Mouse (Mus musculus) embryonic facial prominence, embryonic 11.5 days (tissue): ENCODE data around the gene Nav3. TPM values are rescaled to one million over a fixed set of nuclear protein-coding genes. Genes with fewer than 3 reads are reported as not detected.

Experiments
- ATAC-seq: fragments of 200-750 bp; cut with Nextera tagmentation; replicated peaks from 2 replicates; pipeline ENCODE4 v1.8.0; 2017; ENCODE audit warnings: low read depth; ENCODE audit not compliant: insufficient number of reproducible peaks, low FRiP score, low TSS enrichment
- DNase-seq: peaks from one replicate; pipeline ENCODE4 v3.0.0-alpha.2; 2015; ENCODE audit warnings: low spot score
- H3K27ac ChIP-seq: fragments of 300-500 bp; sonication (generic); replicated peaks from 2 replicates; pipeline ENCODE4 v1.5.1; 2014; ENCODE audit warnings: mild to moderate bottlenecking, low read depth, low read length, control low read depth
- H3K27me3 ChIP-seq: fragments of 300-500 bp; sonication (generic); 2 replicates; pipeline ENCODE4 v1.6.1; 2014; ENCODE audit warnings: mild to moderate bottlenecking, low read length, moderate library complexity, mixed read lengths; ENCODE audit not compliant: control insufficient read depth, insufficient read depth
- H3K36me3 ChIP-seq: fragments of 300-500 bp; sonication (generic); replicated peaks from 2 replicates; pipeline ENCODE4 v1.6.1; 2014; ENCODE audit warnings: low read depth, mild to moderate bottlenecking, low read length, moderate library complexity, mixed read lengths; ENCODE audit not compliant: control insufficient read depth, insufficient read depth
- H3K4me1 ChIP-seq: fragments of 300-500 bp; sonication (generic); 2 replicates; pipeline ENCODE4 v1.6.1; 2014; ENCODE audit warnings: low read length, mixed read lengths; ENCODE audit not compliant: control insufficient read depth, insufficient read depth
- H3K4me2 ChIP-seq: fragments of 300-500 bp; sonication (generic); 2 replicates; pipeline ENCODE4 v1.6.1; 2014; ENCODE audit warnings: low read depth, mild to moderate bottlenecking, control low read depth, low read length, moderate library complexity
- H3K4me3 ChIP-seq: fragments of 300-500 bp; sonication (generic); 2 replicates; pipeline ENCODE4 v1.5.1; 2014; ENCODE audit warnings: low read depth, low read length, control low read depth
- H3K9ac ChIP-seq: fragments of 300-500 bp; sonication (generic); replicated peaks from 2 replicates; pipeline ENCODE4 v1.6.1; 2014; ENCODE audit warnings: mild to moderate bottlenecking, control low read depth, low read length
- H3K9me3 ChIP-seq: fragments of 300-500 bp; sonication (generic); replicated peaks from 2 replicates; pipeline ENCODE4 v1.6.1; 2016; ENCODE audit warnings: mild to moderate bottlenecking, low read length, inconsistent platforms, mixed read lengths; ENCODE audit not compliant: control insufficient read depth
- WGBS: fragments of 180-500 bp; shearing (Covaris S2); extraction: QIAGEN DNeasy Blood & Tissue Kit; methylation state at CpG from one replicate; pipeline ENCODE4 v1.1.7; 2014; 5-methylcytosine and 5-hydroxymethylcytosine counted together
- polyA plus RNA-seq: library from polyadenylated mRNA; unstranded; fragments of >200 nt; fragmentation: Nextera tagmentation; extraction: Ambion mirVana; gene quantifications from 2 replicates; pipeline ENCODE4 v1.2.1, GENCODE M21; 2014

The Nav3 gene
- polyA plus RNA-seq: 2.8 and 3.2 TPM in 2 replicates

DNA sequence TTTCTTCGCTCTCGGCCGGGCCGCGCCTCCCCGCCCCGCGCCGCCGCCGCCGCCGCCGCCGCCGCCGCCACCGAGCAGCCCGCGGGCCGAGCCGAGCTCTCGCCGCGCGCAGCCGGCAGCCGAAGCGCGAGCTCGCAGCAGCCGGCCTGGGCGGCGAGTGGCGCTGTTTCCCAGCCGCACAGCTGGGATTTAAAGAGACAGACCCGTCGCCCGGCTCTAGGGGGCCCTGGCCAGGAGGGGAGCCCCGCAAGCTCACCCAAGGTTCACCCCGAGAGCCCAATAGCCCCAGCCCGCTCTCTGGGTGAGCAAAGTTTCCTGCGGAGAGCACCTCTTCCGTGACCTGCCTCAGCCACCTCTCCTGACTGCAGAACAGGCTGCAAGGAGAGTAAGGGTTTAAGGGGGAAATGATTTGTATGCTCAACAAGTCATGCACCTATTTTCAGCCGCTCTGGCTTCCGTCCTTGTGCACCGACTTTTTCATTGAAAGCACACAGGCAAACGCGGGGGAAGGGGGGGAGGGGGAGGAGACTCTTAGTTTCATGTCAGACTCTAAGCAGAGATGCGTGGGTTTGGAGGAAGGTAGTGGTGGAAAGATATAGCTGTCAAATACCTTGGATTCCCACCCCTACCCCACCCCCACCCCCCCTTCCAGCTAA, at the start of gene Nav3:
Nav3 (minus strand) TSS at position 367 of the 656 bp plus-strand sequence.
- DNase-seq (peak; percentile 86), ATAC-seq (peak; percentile 89)
- no peaks in the 10 kb centered on the region for H3K36me3 ChIP-seq
- H3K9me3 ChIP-seq: no peaks in the 10 kb centered on the region
- H3K9ac ChIP-seq: peak within 1 kb of the TSS; percentile 68
- H3K27me3 ChIP-seq: peaks cover 9% of the 10 kb centered on the region
- peak within 1 kb of the TSS; percentile 87 for H3K4me2 ChIP-seq
- no peak within 1 kb of the TSS for H3K27ac ChIP-seq
- peak within 1 kb of the TSS; percentile 52 for H3K4me3 ChIP-seq
- H3K4me1 ChIP-seq: no peaks in the 10 kb centered on the region
- WGBS: 0% methylated on average over 24 of the region's 50 CpGs

DNA sequence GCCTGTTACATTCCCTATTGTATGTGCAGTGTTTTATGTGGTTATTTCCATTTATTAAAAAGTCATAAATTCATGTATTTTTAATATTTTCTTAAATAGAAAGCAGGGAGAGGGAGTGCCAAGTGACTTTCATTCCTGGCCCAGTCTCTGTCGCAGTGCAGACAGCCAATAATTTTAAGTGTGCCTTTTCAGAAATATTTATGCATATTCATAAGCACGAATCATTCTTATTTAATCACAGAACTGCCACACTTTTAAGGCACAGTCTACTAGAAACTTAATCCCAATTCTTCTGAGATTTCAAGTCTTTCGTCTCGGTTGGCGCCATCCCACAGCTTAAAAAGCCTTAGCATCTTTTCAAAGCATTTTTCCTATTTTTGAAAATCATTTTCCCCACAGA, 29.3 kb upstream of the Nav3 start:
- Histone ChIP-seq H3K4me3 (no peak overlapping the region), H3K4me1 (no peaks in the 10 kb centered on the region), H3K9ac (no peak overlapping the region), H3K27ac (no peak overlapping the region), H3K36me3 (no peaks in the 10 kb centered on the region), H3K27me3 (no peaks in the 10 kb centered on the region), H3K4me2 (no peak overlapping the region), H3K9me3 (no peaks in the 10 kb centered on the region)
- WGBS: 88% methylated on average over 5 of the region's 5 CpGs
- ATAC-seq (no peak), DNase-seq (no peak)

DNA sequence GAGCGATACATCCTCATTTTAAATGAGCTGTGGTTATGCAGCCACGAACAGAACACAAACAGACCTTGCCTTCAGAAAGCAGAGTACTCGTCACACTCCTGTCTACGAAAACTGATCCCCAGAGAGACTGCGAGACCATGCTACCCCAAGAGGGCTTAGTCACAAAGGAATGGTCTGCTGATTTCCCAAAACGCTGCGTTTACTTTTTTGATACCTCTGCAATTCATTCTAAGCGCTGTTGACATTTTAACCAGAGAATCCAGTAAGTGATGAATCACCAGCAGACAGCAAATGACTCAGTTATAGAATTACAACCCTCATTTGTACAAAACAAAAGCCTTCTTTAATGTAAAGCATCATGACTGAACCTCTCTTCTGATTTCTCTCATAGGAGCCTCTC, 28.8 kb upstream of the Nav3 start:
- no peak for DNase-seq
- H3K36me3 ChIP-seq: no peaks in the 10 kb centered on the region
- H3K9me3 ChIP-seq: no peaks in the 10 kb centered on the region
- no peaks in the 10 kb centered on the region for H3K4me1 ChIP-seq
- no peak overlapping the region for H3K4me3 ChIP-seq
- H3K9ac ChIP-seq: no peak overlapping the region
- no peak for ATAC-seq
- no peak overlapping the region for H3K27ac ChIP-seq
- no peak overlapping the region for H3K4me2 ChIP-seq
- WGBS: 62% methylated on average over 8 of the region's 8 CpGs
- H3K27me3 ChIP-seq: no peaks in the 10 kb centered on the region

DNA sequence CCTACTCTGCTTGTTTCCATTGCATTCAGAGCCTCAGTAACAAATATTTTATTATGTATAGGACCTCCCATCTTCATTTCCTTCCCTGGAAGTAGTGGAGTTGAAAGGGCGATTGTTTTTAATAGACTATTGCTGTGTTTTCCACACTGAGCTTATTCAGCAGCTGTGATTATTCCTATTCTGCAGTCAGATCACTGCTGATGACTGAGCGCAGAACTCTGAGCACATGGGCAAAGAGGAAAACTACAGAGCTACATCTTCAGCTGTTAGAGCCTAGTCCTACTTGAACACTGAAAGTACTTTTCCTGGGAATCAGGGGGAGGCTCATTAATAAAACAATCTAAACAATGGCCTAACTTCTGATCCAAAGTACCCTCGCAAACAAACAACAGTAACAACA, 23.2 kb upstream of the Nav3 start:
- no peak overlapping the region for H3K4me3 ChIP-seq
- no peak overlapping the region for H3K4me2 ChIP-seq
- ATAC-seq (no peak), DNase-seq (no peak)
- H3K27ac ChIP-seq: no peak overlapping the region
- no peaks in the 10 kb centered on the region for H3K36me3 ChIP-seq
- no peaks in the 10 kb centered on the region for H3K4me1 ChIP-seq
- H3K9me3 ChIP-seq: no peaks in the 10 kb centered on the region
- H3K9ac ChIP-seq: no peak overlapping the region
- no peaks in the 10 kb centered on the region for H3K27me3 ChIP-seq
- 84% methylated on average over 3 of the region's 3 CpGs for WGBS

DNA sequence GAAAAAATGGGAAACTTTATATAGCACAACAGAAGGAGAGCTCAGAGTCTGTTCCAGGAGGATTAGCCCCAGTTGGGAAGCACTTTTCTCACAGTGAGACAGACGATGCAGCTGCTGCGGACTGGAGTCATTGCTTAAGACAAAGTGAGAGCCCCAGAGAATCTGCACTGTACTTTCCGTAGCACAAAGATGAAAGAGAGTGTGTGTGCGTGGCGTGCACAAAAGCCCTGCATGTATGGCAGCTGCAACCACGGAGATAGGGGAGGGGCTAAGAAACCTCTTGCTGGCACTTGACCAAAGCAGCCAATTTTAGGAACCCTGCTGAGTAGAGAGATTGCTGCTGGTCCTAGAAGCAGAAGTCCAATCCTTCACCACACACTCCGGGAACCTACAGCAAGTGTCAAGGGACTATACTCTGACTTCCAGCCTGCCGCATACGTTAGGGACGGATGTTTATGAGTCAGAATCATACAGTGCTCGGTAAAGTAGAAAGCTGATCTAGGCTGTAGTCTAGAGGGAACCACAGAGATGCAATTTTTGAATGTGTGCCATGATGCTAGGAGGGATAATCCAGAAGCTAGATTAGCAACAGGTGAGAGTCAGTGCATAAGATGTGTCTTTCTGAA, 21.8 kb upstream of the Nav3 start:
- WGBS: 72% methylated on average over 11 of the region's 11 CpGs
- DNase-seq: no peak

DNA sequence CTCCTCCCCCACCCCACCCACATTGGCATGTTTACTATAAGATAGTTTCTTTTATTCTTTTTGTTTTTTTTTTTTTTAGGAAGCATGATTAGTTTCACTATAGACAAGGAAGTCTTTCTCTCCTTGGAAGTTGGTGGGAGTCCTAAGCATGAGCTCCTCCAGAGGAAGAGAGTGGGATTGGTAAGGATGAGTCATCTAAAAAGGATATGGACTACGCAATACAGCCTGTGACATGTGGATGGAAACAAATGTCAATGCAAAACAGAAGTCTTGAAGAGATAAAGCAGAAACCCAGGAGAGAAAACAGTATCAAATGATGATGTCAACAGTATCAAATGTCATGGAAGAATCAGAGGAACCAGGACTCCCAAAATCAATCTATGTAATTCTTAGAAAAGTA, 18.1 kb upstream of the Nav3 start:
- Histone ChIP-seq H3K9ac (no peak overlapping the region), H3K27ac (no peak overlapping the region), H3K4me3 (no peak overlapping the region), H3K36me3 (no peaks in the 10 kb centered on the region), H3K4me2 (no peak overlapping the region), H3K4me1 (no peaks in the 10 kb centered on the region), H3K27me3 (no peaks in the 10 kb centered on the region), H3K9me3 (no peaks in the 10 kb centered on the region)
- ATAC-seq (no peak), DNase-seq (no peak)
- WGBS: 72% methylated on average over 1 of the region's 1 CpGs

More for the DNA sequence above, 21.8 kb upstream of the Nav3 start:
- Histone ChIP-seq H3K9me3 (no peaks in the 10 kb centered on the region), H3K27ac (no peak overlapping the region), H3K4me2 (no peak overlapping the region), H3K9ac (no peak overlapping the region), H3K4me3 (no peak overlapping the region), H3K27me3 (no peaks in the 10 kb centered on the region), H3K36me3 (no peaks in the 10 kb centered on the region), H3K4me1 (no peaks in the 10 kb centered on the region)
- ATAC-seq: peak; percentile 59; the same call in 1 of the 2 replicates

DNA sequence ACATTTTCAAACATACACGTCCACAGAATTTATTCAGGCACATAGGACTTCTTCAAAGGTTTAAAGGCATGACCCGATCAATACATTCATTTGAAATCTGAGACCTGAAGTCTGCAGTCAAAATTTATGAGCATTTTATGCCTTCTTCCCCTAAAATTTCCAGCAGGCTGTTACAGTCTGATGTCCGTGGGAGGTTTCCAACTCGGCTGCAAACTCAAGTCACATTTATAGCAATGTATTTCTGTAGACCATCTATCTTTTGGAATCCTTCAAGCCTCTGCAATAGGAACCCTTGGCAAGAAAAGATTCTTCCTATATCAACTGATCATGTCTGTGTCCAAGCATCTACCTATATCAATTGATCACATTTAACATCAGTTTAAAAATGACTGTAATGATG, 13.4 kb upstream of the Nav3 start:
- Histone ChIP-seq H3K4me2 (no peak overlapping the region), H3K27ac (no peak overlapping the region), H3K4me3 (no peak overlapping the region), H3K4me1 (no peaks in the 10 kb centered on the region), H3K27me3 (no peaks in the 10 kb centered on the region), H3K9ac (no peak overlapping the region), H3K36me3 (no peaks in the 10 kb centered on the region), H3K9me3 (no peaks in the 10 kb centered on the region)
- ATAC-seq (no peak), DNase-seq (no peak)
- 79% methylated on average over 4 of the region's 4 CpGs for WGBS

DNA sequence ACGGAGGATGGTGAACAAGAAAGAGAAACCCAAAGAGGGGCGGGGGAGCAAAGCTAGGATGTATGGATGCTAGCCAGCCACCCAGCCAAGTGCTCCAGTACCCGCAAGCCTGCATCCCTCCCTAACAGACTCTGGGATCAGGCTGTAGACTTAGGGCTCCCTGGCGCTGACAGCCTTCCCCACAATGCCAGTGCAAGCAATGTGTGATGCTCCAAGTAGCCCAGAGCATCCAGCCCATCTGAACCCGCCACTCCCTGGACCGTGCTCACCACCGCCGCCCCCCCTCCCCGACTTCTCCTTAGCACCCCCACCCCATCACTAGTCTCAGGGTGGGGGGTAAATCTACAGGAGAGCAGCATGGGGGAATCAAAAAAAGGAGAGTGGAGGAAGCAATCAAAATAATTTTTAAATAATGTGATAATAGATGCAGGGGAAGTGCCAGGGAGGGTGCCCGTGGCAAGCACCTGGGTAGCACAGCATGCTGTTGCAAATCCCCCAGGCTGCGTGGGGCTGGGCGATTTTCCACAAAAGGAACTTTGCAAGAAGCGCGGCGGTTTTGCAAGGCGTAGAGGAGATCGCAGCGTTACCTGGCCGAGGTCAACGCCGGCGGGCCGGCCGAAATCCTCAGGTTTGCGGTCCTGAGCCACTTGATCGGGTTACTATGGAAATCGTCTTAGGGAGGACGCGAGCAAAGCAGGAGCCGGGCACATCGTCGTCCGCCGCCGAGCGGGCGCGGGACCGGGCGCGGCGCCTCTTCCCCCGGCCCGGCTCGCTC, 754 bp downstream of the Nav3 start:
- DNase-seq (peak; percentile 34), ATAC-seq (peak; percentile 55; the same call in 1 of the 2 replicates)
- Histone ChIP-seq H3K27me3 (peaks cover 9% of the 10 kb centered on the region), H3K4me1 (no peaks in the 10 kb centered on the region), H3K9ac (peak overlapping the region; percentile 68), H3K36me3 (no peaks in the 10 kb centered on the region), H3K4me3 (peak overlapping the region; percentile 52), H3K4me2 (peak overlapping the region; percentile 87), H3K9me3 (no peaks in the 10 kb centered on the region), H3K27ac (no peak overlapping the region)
- WGBS: under 1% methylated on average over 45 of the region's 45 CpGs
